Mouse (Mus musculus): ENCODE results near the gene Rabif. TPM values are rescaled to one million over a fixed set of nuclear protein-coding genes. Genes with fewer than 3 reads are reported as not detected.
A peak's percentile ranks its signal among the peaks of the same experiment; 100 is the strongest.
"Not testable (repeated sequence)": the region's sequence is repeated elsewhere in the genome, so short reads cannot be mapped to it uniquely, and the experiment has no call there.

The Rabif gene
- polyA plus RNA-seq, 1 experiment from 2014 or later: 33.8 TPM

GRCm38 (mm10) chr1:134512183-134512582 lies 17.7 kb downstream of the Rabif start:
- ATAC-seq (replicated peaks; ENCODE audit: low FRiP score, low read depth): no peak
- Histone ChIP-seq H3K27ac (no peak overlapping the region), H3K36me3 (ENCODE audit: insufficient read depth, low read length) (peaks cover 5% of the 10 kb centered on the region; the same call in 1 of the 2 replicates), H3K27me3 (ENCODE audit: insufficient read depth, low read length) (no peaks in the 10 kb centered on the region), H3K9ac (ENCODE audit: low read depth, low read length) (no peak overlapping the region), H3K9me3 (replicated peaks; ENCODE audit: low read length) (no peaks in the 10 kb centered on the region), H3K4me2 (ENCODE audit: low read length) (no peak overlapping the region), H3K4me1 (replicated peaks; ENCODE audit: insufficient read depth, low read length) (peaks cover 17% of the 10 kb centered on the region), H3K4me3 (replicated peaks; ENCODE audit: low read depth, low read length) (no peak overlapping the region)
- no peak for TF ChIP-seq CTCF (IDR thresholded peaks at IDR 0.05; ENCODE audit: low read depth)
- DNase-seq (ENCODE audit: low spot score): no peak
- 57% methylated on average over 4 of the region's 4 CpGs for WGBS

- H3K4me3 ChIP-seq (replicated peaks; ENCODE audit: low read depth, low read length): no peak overlapping the region
- H3K4me1 ChIP-seq (replicated peaks; ENCODE audit: insufficient read depth, low read length): peaks cover 17% of the 10 kb centered on the region
- 58% methylated on average over 6 of the region's 6 CpGs for WGBS
- H3K9ac ChIP-seq (ENCODE audit: low read depth, low read length): no peak overlapping the region; the same call in 1 of the 2 replicates
- H3K4me2 ChIP-seq (ENCODE audit: low read length): no peak overlapping the region
- no peak for ATAC-seq (replicated peaks; ENCODE audit: low FRiP score, low read depth)
- peaks cover 5% of the 10 kb centered on the region; the same call in 1 of the 2 replicates for H3K36me3 ChIP-seq (ENCODE audit: insufficient read depth, low read length)
- H3K9me3 ChIP-seq (replicated peaks; ENCODE audit: low read length): no peaks in the 10 kb centered on the region
- no peak for DNase-seq (ENCODE audit: low spot score)
- no peaks in the 10 kb centered on the region for H3K27me3 ChIP-seq (ENCODE audit: insufficient read depth, low read length)
- TF ChIP-seq CTCF (IDR thresholded peaks at IDR 0.05; ENCODE audit: low read depth): no peak
- no peak overlapping the region for H3K27ac ChIP-seq
Observed at GRCm38 (mm10) chr1:134512584-134512983, 18.1 kb downstream of the Rabif start.

- 3% methylated on average over 38 of the region's 38 CpGs for WGBS
- Histone ChIP-seq H3K4me1 (replicated peaks; ENCODE audit: insufficient read depth, low read length) (peaks cover 17% of the 10 kb centered on the region), H3K36me3 (ENCODE audit: insufficient read depth, low read length) (no peaks in the 10 kb centered on the region), H3K27ac (no peak overlapping the region), H3K4me2 (ENCODE audit: low read length) (peak overlapping the region; percentile 90), H3K9me3 (replicated peaks; ENCODE audit: low read length) (no peaks in the 10 kb centered on the region), H3K9ac (ENCODE audit: low read depth, low read length) (peak overlapping the region; percentile 51), H3K4me3 (replicated peaks; ENCODE audit: low read depth, low read length) (peak overlapping the region; percentile 48), H3K27me3 (ENCODE audit: insufficient read depth, low read length) (no peaks in the 10 kb centered on the region)
- ATAC-seq (replicated peaks; ENCODE audit: low FRiP score, low read depth) (no peak), DNase-seq (ENCODE audit: low spot score) (peak; percentile 39)
- TF ChIP-seq CTCF (IDR thresholded peaks at IDR 0.05; ENCODE audit: low read depth): no peak
Observed at GRCm38 (mm10) chr1:134513312-134513860, 18.9 kb downstream of the Rabif start.

GRCm38 (mm10) chr1:134513876-134514590 lies 19.6 kb downstream of the Rabif start:
- peak overlapping the region; percentile 90 for H3K4me2 ChIP-seq (ENCODE audit: low read length)
- peak overlapping the region; percentile 48 for H3K4me3 ChIP-seq (replicated peaks; ENCODE audit: low read depth, low read length)
- H3K36me3 ChIP-seq (ENCODE audit: insufficient read depth, low read length): no peaks in the 10 kb centered on the region
- no peak overlapping the region for H3K27ac ChIP-seq
- H3K4me1 ChIP-seq (replicated peaks; ENCODE audit: insufficient read depth, low read length): peaks cover 17% of the 10 kb centered on the region
- ATAC-seq (replicated peaks; ENCODE audit: low FRiP score, low read depth) (no peak), DNase-seq (ENCODE audit: low spot score) (peak; percentile 46)
- TF ChIP-seq CTCF (IDR thresholded peaks at IDR 0.05; ENCODE audit: low read depth): no peak
- 37% methylated on average over 16 of the region's 16 CpGs for WGBS
- H3K9ac ChIP-seq (ENCODE audit: low read depth, low read length): peak overlapping the region; percentile 51; the same call in 1 of the 2 replicates
- H3K9me3 ChIP-seq (replicated peaks; ENCODE audit: low read length): no peaks in the 10 kb centered on the region
- H3K27me3 ChIP-seq (ENCODE audit: insufficient read depth, low read length): no peaks in the 10 kb centered on the region

GRCm38 (mm10) chr1:134515891-134516290 lies 21.4 kb downstream of the Rabif start:
- H3K9ac ChIP-seq (ENCODE audit: low read depth, low read length): no peak overlapping the region
- H3K36me3 ChIP-seq (ENCODE audit: insufficient read depth, low read length): no peaks in the 10 kb centered on the region
- DNase-seq (ENCODE audit: low spot score) (no peak), ATAC-seq (replicated peaks; ENCODE audit: low FRiP score, low read depth) (no peak)
- H3K4me1 ChIP-seq (replicated peaks; ENCODE audit: insufficient read depth, low read length): peaks cover 17% of the 10 kb centered on the region
- H3K9me3 ChIP-seq (replicated peaks; ENCODE audit: low read length): no peaks in the 10 kb centered on the region
- H3K4me2 ChIP-seq (ENCODE audit: low read length): no peak overlapping the region
- H3K4me3 ChIP-seq (replicated peaks; ENCODE audit: low read depth, low read length): no peak overlapping the region
- no peaks in the 10 kb centered on the region for H3K27me3 ChIP-seq (ENCODE audit: insufficient read depth, low read length)
- TF ChIP-seq CTCF (IDR thresholded peaks at IDR 0.05; ENCODE audit: low read depth): no peak
- H3K27ac ChIP-seq: peak overlapping the region; percentile 72
- WGBS: 80% methylated on average over 2 of the region's 2 CpGs

- peak; percentile 92 for DNase-seq (ENCODE audit: low spot score)
- H3K4me2 ChIP-seq (ENCODE audit: low read length): no peak overlapping the region
Observed at GRCm38 (mm10) chr1:134516491-134517198, 22.2 kb downstream of the Rabif start.

GRCm38 (mm10) chr1:134517841-134518240 lies 23.4 kb downstream of the Rabif start:
- not testable (repeated sequence) for H3K27ac ChIP-seq; H3K36me3 ChIP-seq (ENCODE audit: insufficient read depth, low read length); H3K4me3 ChIP-seq (replicated peaks; ENCODE audit: low read depth, low read length); ATAC-seq (replicated peaks; ENCODE audit: low FRiP score, low read depth); DNase-seq (ENCODE audit: low spot score); H3K9ac ChIP-seq (ENCODE audit: low read depth, low read length); H3K4me2 ChIP-seq (ENCODE audit: low read length); H3K9me3 ChIP-seq (replicated peaks; ENCODE audit: low read length); H3K27me3 ChIP-seq (ENCODE audit: insufficient read depth, low read length)
- peaks cover 17% of the 10 kb centered on the region for H3K4me1 ChIP-seq (replicated peaks; ENCODE audit: insufficient read depth, low read length)
- WGBS: 93% methylated on average over 14 of the region's 14 CpGs

More at GRCm38 (mm10) chr1:134516491-134517198, 22.2 kb downstream of the Rabif start:
- H3K4me3 ChIP-seq (replicated peaks; ENCODE audit: low read depth, low read length): no peak overlapping the region
- no peaks in the 10 kb centered on the region for H3K9me3 ChIP-seq (replicated peaks; ENCODE audit: low read length)
- H3K27me3 ChIP-seq (ENCODE audit: insufficient read depth, low read length): no peaks in the 10 kb centered on the region
- no peaks in the 10 kb centered on the region for H3K36me3 ChIP-seq (ENCODE audit: insufficient read depth, low read length)
- TF ChIP-seq CTCF (IDR thresholded peaks at IDR 0.05; ENCODE audit: low read depth): no peak
- H3K9ac ChIP-seq (ENCODE audit: low read depth, low read length): no peak overlapping the region
- peak; percentile 33; the same call in 1 of the 2 replicates for ATAC-seq (replicated peaks; ENCODE audit: low FRiP score, low read depth)
- peak overlapping the region; percentile 72 for H3K27ac ChIP-seq
- 17% methylated on average over 4 of the region's 4 CpGs for WGBS
- peaks cover 17% of the 10 kb centered on the region for H3K4me1 ChIP-seq (replicated peaks; ENCODE audit: insufficient read depth, low read length)

All from kidney, postnatal 0 days (tissue).